Mouse (Mus musculus): ENCODE results near the gene Agfg1. TPM values are rescaled to one million over a fixed set of nuclear protein-coding genes. Genes with fewer than 3 reads are reported as not detected.

The Agfg1 gene
- polyA plus RNA-seq, 2 experiments: 43.8 to 59.4 TPM

- no peak for TF ChIP-seq CTCF (IDR thresholded peaks at IDR 0.05; ENCODE audit: low read depth)
- TF ChIP-seq EP300 (IDR thresholded peaks at IDR 0.05; ENCODE audit: low read depth): no peak
- Histone ChIP-seq H3K4me3 (ENCODE audit: insufficient read depth in 1 of 2, low read depth in 2 of 2, low read length in 2 of 2) (no peak overlapping the region), H3K4me2 (ENCODE audit: low read depth) (no peak overlapping the region), H3K9ac (replicated peaks) (no peak overlapping the region), H3K9me3 (ENCODE audit: control insufficient read depth, low read length) (no peaks in the 10 kb centered on the region), H3K4me1 (replicated peaks; ENCODE audit: control insufficient read depth in 2 of 2, insufficient read depth in 2 of 2, low read length in 1 of 2) (peaks cover 11 to 16% of the 10 kb centered on the region in 2 experiments), H3K27me3 (ENCODE audit: control insufficient read depth, insufficient read depth, low read length) (no peaks in the 10 kb centered on the region), H3K27ac (no peak overlapping the region), H3K36me3 (replicated peaks; ENCODE audit: control insufficient read depth, insufficient read depth, low read depth) (no peaks in the 10 kb centered on the region)
- ATAC-seq (ENCODE audit: insufficient read depth) (no peak), DNase-seq (ENCODE audit: low read depth in 3 of 3, low spot score in 3 of 3) (no peak)
- whole genome bisulfite sequencing (ENCODE audit: insufficient replicate concordance): 64% methylated on average over 3 of the region's 3 CpGs
Observed at GRCm38 (mm10) chr1:82808564-82808963, 30.7 kb upstream of the Agfg1 start.

GRCm38 (mm10) chr1:82811766-82812165 is 27.5 kb upstream of the Agfg1 start:
- no peak for ATAC-seq (ENCODE audit: insufficient read depth)
- 77% methylated on average over 1 of the region's 1 CpGs for WGBS (ENCODE audit: insufficient replicate concordance)
- H3K9me3 ChIP-seq (ENCODE audit: control insufficient read depth, low read length): no peaks in the 10 kb centered on the region
- 0 out of 2 replicates have a peak overlapping the region, but pooled peaks have one; percentile 23 for H3K9ac ChIP-seq (replicated peaks)
- peaks cover 28 to 44% of the 10 kb centered on the region in 2 experiments for H3K4me1 ChIP-seq (replicated peaks; ENCODE audit: control insufficient read depth in 2 of 2, insufficient read depth in 2 of 2, low read length in 1 of 2)
- no peaks in the 10 kb centered on the region for H3K36me3 ChIP-seq (replicated peaks; ENCODE audit: control insufficient read depth, insufficient read depth, low read depth)
- no peak overlapping the region for H3K4me2 ChIP-seq (ENCODE audit: low read depth)
- TF ChIP-seq EP300 (IDR thresholded peaks at IDR 0.05; ENCODE audit: low read depth) (no peak), CTCF (IDR thresholded peaks at IDR 0.05; ENCODE audit: low read depth) (no peak)
- peak overlapping the region; percentile 32; the same call in 1 of the 2 replicates for H3K27ac ChIP-seq
- no peak for DNase-seq (ENCODE audit: low read depth in 3 of 3, low spot score in 3 of 3)
- H3K4me3 ChIP-seq (ENCODE audit: insufficient read depth in 1 of 2, low read depth in 2 of 2, low read length in 2 of 2): no peak overlapping the region
- no peaks in the 10 kb centered on the region for H3K27me3 ChIP-seq (ENCODE audit: control insufficient read depth, insufficient read depth, low read length)

GRCm38 (mm10) chr1:82815941-82816716 is 23.2 kb upstream of the Agfg1 start:
- H3K9ac ChIP-seq (replicated peaks): peak overlapping the region; percentile 78
- ATAC-seq (ENCODE audit: insufficient read depth): peak; percentile 96
- no peaks in the 10 kb centered on the region for H3K27me3 ChIP-seq (ENCODE audit: control insufficient read depth, insufficient read depth, low read length)
- no peaks in the 10 kb centered on the region for H3K36me3 ChIP-seq (replicated peaks; ENCODE audit: control insufficient read depth, insufficient read depth, low read depth)
- TF ChIP-seq CTCF (IDR thresholded peaks at IDR 0.05; ENCODE audit: low read depth) (no peak; the same call in 1 of the 2 replicates), EP300 (IDR thresholded peaks at IDR 0.05; ENCODE audit: low read depth) (peak; percentile 98)
- H3K4me3 ChIP-seq (ENCODE audit: insufficient read depth in 1 of 2, low read depth in 2 of 2, low read length in 2 of 2): peak overlapping the region; percentile 17 to 33
- H3K4me1 ChIP-seq (replicated peaks; ENCODE audit: control insufficient read depth in 2 of 2, insufficient read depth in 2 of 2, low read length in 1 of 2): peaks cover 66 to 74% of the 10 kb centered on the region in 2 experiments
- peak overlapping the region; percentile 77 for H3K4me2 ChIP-seq (ENCODE audit: low read depth)
- no peaks in the 10 kb centered on the region for H3K9me3 ChIP-seq (ENCODE audit: control insufficient read depth, low read length)
- H3K27ac ChIP-seq: peak overlapping the region; percentile 96
- peak; percentile 94 for DNase-seq (ENCODE audit: low read depth in 3 of 3, low spot score in 3 of 3)
- WGBS (ENCODE audit: insufficient replicate concordance): 12% methylated on average over 17 of the region's 17 CpGs

GRCm38 (mm10) chr1:82819366-82819765 is 19.9 kb upstream of the Agfg1 start:
- Histone ChIP-seq H3K27me3 (ENCODE audit: control insufficient read depth, insufficient read depth, low read length) (no peaks in the 10 kb centered on the region), H3K4me3 (ENCODE audit: insufficient read depth in 1 of 2, low read depth in 2 of 2, low read length in 2 of 2) (no peak overlapping the region), H3K4me1 (replicated peaks; ENCODE audit: control insufficient read depth in 2 of 2, insufficient read depth in 2 of 2, low read length in 1 of 2) (peaks cover 82 to 83% of the 10 kb centered on the region in 2 experiments), H3K9ac (replicated peaks) (peak overlapping the region; percentile 57), H3K9me3 (ENCODE audit: control insufficient read depth, low read length) (no peaks in the 10 kb centered on the region), H3K36me3 (replicated peaks; ENCODE audit: control insufficient read depth, insufficient read depth, low read depth) (no peaks in the 10 kb centered on the region), H3K4me2 (ENCODE audit: low read depth) (peak overlapping the region; percentile 66), H3K27ac (peak overlapping the region; percentile 82)
- no peak for TF ChIP-seq EP300 (IDR thresholded peaks at IDR 0.05; ENCODE audit: low read depth)
- no peak for TF ChIP-seq CTCF (IDR thresholded peaks at IDR 0.05; ENCODE audit: low read depth)
- DNase-seq (ENCODE audit: low read depth in 3 of 3, low spot score in 3 of 3) (no peak), ATAC-seq (ENCODE audit: insufficient read depth) (no peak)
- WGBS (ENCODE audit: insufficient replicate concordance): 48% methylated on average over 10 of the region's 10 CpGs

GRCm38 (mm10) chr1:82820179-82820578 is 19.1 kb upstream of the Agfg1 start:
- ATAC-seq (ENCODE audit: insufficient read depth) (peak; percentile 58), DNase-seq (ENCODE audit: low read depth in 3 of 3, low spot score in 3 of 3) (peak; percentile 70 to 82 (median 79))
- H3K36me3 ChIP-seq (replicated peaks; ENCODE audit: control insufficient read depth, insufficient read depth, low read depth): no peaks in the 10 kb centered on the region
- H3K4me3 ChIP-seq (ENCODE audit: insufficient read depth in 1 of 2, low read depth in 2 of 2, low read length in 2 of 2): peak overlapping the region; percentile 44 to 45
- TF ChIP-seq CTCF (IDR thresholded peaks at IDR 0.05; ENCODE audit: low read depth) (no peak; the same call in 1 of the 2 replicates), EP300 (IDR thresholded peaks at IDR 0.05; ENCODE audit: low read depth) (peak; percentile 86)
- H3K9ac ChIP-seq (replicated peaks): peak overlapping the region; percentile 57
- WGBS (ENCODE audit: insufficient replicate concordance): 19% methylated on average over 15 of the region's 15 CpGs
- peaks cover 82% of the 10 kb centered on the region in 2 experiments for H3K4me1 ChIP-seq (replicated peaks; ENCODE audit: control insufficient read depth in 2 of 2, insufficient read depth in 2 of 2, low read length in 1 of 2)
- H3K27me3 ChIP-seq (ENCODE audit: control insufficient read depth, insufficient read depth, low read length): no peaks in the 10 kb centered on the region
- peak overlapping the region; percentile 82 for H3K27ac ChIP-seq
- peak overlapping the region; percentile 66 for H3K4me2 ChIP-seq (ENCODE audit: low read depth)
- H3K9me3 ChIP-seq (ENCODE audit: control insufficient read depth, low read length): no peaks in the 10 kb centered on the region
